Mouse (Mus musculus) spleen, adult 2 months (tissue): Measurements from ENCODE around the gene Ptprk.

Source experiments
- CTCF ChIP-seq: fragments of 200-500 bp; IDR thresholded peaks from 2 replicates; pipeline ENCODE4 v1.5.1; 2011; ENCODE audit warnings: mild to moderate bottlenecking, inconsistent platforms; ENCODE audit not compliant: insufficient read depth, insufficient read length, insufficient replicate concordance; ENCODE audit errors: extremely low read depth
- POLR2A ChIP-seq: fragments of 200-500 bp; IDR thresholded peaks from 2 replicates; pipeline ENCODE4 v1.6.1; 2011; ENCODE audit warnings: low read depth, low read length, inconsistent platforms

DNA sequence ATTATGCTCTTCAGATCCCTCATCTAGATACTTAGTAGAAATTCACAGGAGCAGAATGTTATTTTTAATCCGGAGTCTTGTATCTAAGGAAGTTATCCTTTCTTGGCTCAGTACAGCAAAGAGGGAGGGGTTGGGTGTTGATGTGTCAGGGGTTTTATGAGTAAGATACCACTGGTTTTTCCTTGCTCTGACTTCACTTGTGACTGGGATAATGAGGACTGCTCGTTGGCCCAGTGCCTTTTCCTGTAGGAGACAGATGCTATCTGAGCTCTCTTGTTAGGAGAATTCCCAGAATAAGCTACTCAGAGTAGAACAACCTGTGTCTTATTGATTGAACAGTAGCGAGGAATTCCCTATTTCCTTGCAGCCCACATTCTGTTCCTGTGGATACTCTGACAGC lies 39.3 kb downstream of the Ptprk start:
- TF ChIP-seq CTCF (no peak), POLR2A (no peak)
